Mouse (Mus musculus) heart, postnatal 0 days (tissue): ENCODE measurements around the gene Gcnt3.

Experiments used
- CTCF ChIP-seq: IDR thresholded peaks from 2 replicates; pipeline ENCODE4 v1.5.1; 2016; ENCODE audit warnings: antibody characterized with exemption, control low read depth, low read depth
- EP300 ChIP-seq: IDR thresholded peaks from 2 replicates; pipeline ENCODE4 v1.6.1; 2016; ENCODE audit warnings: antibody characterized with exemption, low read depth

DNA sequence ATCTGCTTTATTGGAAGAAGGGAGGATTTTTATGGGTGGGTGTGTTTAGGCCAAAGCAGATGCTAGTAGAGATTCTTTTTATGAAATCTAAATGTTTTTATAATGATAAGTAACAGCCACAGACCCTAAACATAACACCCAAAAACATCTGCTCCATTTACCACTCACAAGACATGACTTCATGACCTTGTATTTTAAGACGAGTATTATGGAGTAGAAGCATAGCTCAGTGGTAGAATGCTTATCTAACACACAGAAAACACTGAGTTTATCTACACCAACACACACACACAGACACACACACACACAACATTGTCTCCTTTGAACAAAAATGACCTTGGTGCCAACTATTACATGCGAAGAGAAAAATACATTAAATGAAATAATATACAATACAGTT lies 7.0 kb upstream of the Gcnt3 start:
- TF ChIP-seq EP300 = no peak
- no peak for TF ChIP-seq CTCF
